Mouse (Mus musculus) liver, adult 2 months (tissue): ENCODE results near the gene Col6a5. TPM values are rescaled to one million over a fixed set of nuclear protein-coding genes. Genes with fewer than 3 reads are reported as not detected.

Experiments
- DNase-seq: peaks from one replicate; pipeline ENCODE4 v3.0.0-alpha.2; 2011; ENCODE audit warnings: low read depth, low spot score; ENCODE audit errors: extremely low read depth
- H3K27ac ChIP-seq: fragments of 200-500 bp; replicated peaks from 2 replicates; pipeline ENCODE4 v1.5.1; 2012; ENCODE audit warnings: low read depth, mild to moderate bottlenecking, control low read depth, inconsistent platforms, low read length; ENCODE audit not compliant: insufficient read depth
- H3K27me3 ChIP-seq: fragments of 200-500 bp; 2 replicates; pipeline ENCODE4 v1.6.1; 2012; ENCODE audit warnings: mild to moderate bottlenecking, moderate library complexity, low read length, inconsistent platforms; ENCODE audit not compliant: control insufficient read depth, insufficient read depth
- H3K36me3 ChIP-seq: fragments of 200-500 bp; 2 replicates; pipeline ENCODE4 v1.6.1; 2012; ENCODE audit warnings: low read length, inconsistent platforms; ENCODE audit not compliant: control insufficient read depth, insufficient read depth
- H3K4me1 ChIP-seq: fragments of 200-500 bp; 2 replicates; pipeline ENCODE4 v1.6.1; 2011; ENCODE audit warnings: low read length; ENCODE audit not compliant: control insufficient read depth, insufficient read depth
- H3K4me3 ChIP-seq: fragments of 200-500 bp; 2 replicates; pipeline ENCODE4 v1.5.1; 2011; ENCODE audit warnings: low read depth, mild to moderate bottlenecking, control low read depth, low read length, moderate library complexity; ENCODE audit not compliant: insufficient read depth
- H3K79me2 ChIP-seq: fragments of 200-500 bp; 2 replicates; pipeline ENCODE4 v1.6.1; 2012; ENCODE audit warnings: inconsistent platforms, mild to moderate bottlenecking, low read length, moderate library complexity; ENCODE audit not compliant: control insufficient read depth, insufficient read depth
- H3K9ac ChIP-seq: fragments of 200-500 bp; 2 replicates; pipeline ENCODE4 v1.6.1; 2012; ENCODE audit warnings: low read depth, mild to moderate bottlenecking, control low read depth, inconsistent platforms, low read length
- CTCF ChIP-seq: fragments of 200-500 bp; IDR thresholded peaks from 2 replicates; pipeline ENCODE4 v1.5.1; 2011; ENCODE audit warnings: low read depth, low read length, control low read depth
- POLR2A ChIP-seq: fragments of 200-500 bp; IDR thresholded peaks from 2 replicates; pipeline ENCODE4 v1.6.1; 2011; ENCODE audit warnings: low read length, control low read depth; ENCODE audit not compliant: insufficient read depth; ENCODE audit errors: extremely low read depth
- WGBS: fragments of 180-500 bp; shearing (Covaris S2); methylation state at CpG from one replicate; pipeline ENCODE4 v1.1.7; 2018; 5-methylcytosine and 5-hydroxymethylcytosine counted together
- polyA plus RNA-seq: library from polyadenylated mRNA; depleted of rRNA; stranded (reverse); fragments of >200 nt; gene quantifications from 2 replicates; pipeline ENCODE4 v1.2.3, GENCODE M21; 2012
- total RNA-seq: library from RNA; depleted of rRNA; stranded (reverse); fragments of >200 nt; gene quantifications from 2 replicates; pipeline ENCODE4 v1.2.3, GENCODE M21; 2014

The Col6a5 gene
- total and polyA plus RNA-seq, 2 experiments = 0.12 to 0.18 TPM

DNA sequence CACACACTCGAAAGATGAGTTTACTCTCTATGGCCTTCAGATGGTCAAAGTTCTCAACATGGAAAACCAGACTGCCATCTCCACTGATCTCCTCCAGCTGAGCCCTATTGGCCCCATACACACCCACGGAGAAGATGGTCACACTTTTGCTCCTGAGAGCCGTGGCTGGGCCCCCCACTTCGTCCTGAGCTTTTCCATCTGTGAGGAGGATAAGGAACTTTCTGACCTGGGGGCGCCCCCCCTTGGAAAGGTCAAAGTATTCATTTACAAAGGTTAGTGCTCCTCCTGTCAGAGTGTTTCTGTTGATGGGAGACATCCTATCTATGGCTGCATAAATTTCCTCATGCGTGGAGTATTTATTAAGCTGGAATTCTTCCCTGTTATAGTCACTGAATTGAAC is 26.6 kb downstream of the Col6a5 start:
- Histone ChIP-seq H3K27me3 (no peaks in the 10 kb centered on the region), H3K9ac (no peak overlapping the region), H3K36me3 (no peaks in the 10 kb centered on the region), H3K4me3 (no peak overlapping the region), H3K4me1 (no peaks in the 10 kb centered on the region), H3K79me2 (no peaks in the 10 kb centered on the region), H3K27ac (no peak overlapping the region)
- TF ChIP-seq POLR2A = no peak
- TF ChIP-seq CTCF = no peak
- no peak for DNase-seq
- WGBS = 71% methylated on average over 6 of the region's 6 CpGs

DNA sequence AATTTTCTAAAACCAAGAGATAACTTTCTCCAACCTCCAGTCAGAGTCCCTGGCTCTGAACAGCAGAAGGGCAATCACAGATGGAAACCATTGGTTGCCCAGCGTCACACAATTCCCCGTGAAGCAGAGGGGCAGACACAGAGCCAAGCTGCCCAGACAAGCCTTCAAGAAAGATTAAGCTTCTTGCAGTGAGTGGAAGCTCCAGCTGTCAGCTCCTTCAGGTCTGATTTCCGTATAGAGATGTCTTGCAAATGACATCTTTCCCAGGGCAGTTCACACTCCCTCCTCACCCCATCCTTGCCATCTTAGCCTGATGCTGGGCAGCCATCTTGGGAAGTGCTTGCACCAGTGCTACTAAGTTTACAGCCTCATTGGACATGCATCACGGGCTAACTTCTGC is 31.2 kb downstream of the Col6a5 start:
- TF ChIP-seq POLR2A = no peak
- TF ChIP-seq CTCF = no peak
- H3K27ac ChIP-seq = no peak overlapping the region
- no peak for DNase-seq
- 79% methylated on average over 4 of the region's 4 CpGs for WGBS
- no peak overlapping the region for H3K9ac ChIP-seq
- H3K27me3 ChIP-seq = no peaks in the 10 kb centered on the region
- H3K4me3 ChIP-seq = no peak overlapping the region
- no peaks in the 10 kb centered on the region for H3K79me2 ChIP-seq
- no peaks in the 10 kb centered on the region for H3K36me3 ChIP-seq
- no peaks in the 10 kb centered on the region for H3K4me1 ChIP-seq

DNA sequence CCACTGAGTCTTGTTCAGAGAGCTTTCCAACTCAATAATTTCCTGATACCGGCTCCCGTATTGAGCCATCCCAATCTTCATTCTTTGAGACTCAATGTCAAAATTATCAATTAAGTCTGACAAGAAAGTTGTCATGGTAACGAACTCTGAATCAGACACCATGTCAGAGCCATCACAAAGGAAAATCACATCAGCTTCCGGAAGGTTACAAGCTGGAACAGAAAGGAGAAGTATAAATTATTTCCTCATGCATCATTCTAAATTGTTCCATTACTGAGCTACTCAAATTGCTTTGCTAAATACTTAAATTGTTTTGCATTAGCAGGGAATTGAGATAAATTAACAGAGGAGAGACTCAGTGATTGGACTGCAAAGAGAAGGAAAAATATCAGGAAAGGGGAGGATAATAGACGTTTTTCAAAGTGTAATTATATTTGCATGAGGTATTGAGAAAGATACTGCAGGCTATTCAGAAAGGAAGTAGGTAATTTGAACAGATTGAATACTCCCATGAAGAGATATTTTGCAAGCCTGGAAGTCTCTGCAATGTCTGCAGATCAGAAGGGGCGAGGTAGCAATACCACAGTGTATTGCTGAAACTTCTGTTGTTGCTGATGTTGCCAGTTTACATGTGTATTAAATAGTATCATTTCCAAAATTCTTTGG is 31.9 kb downstream of the Col6a5 start:
- Histone ChIP-seq H3K79me2 (no peaks in the 10 kb centered on the region), H3K9ac (no peak overlapping the region), H3K27ac (no peak overlapping the region), H3K4me3 (no peak overlapping the region), H3K4me1 (no peaks in the 10 kb centered on the region), H3K36me3 (no peaks in the 10 kb centered on the region), H3K27me3 (no peaks in the 10 kb centered on the region)
- TF ChIP-seq POLR2A (no peak), CTCF (no peak)
- WGBS = 74% methylated on average over 6 of the region's 6 CpGs
- no peak for DNase-seq

DNA sequence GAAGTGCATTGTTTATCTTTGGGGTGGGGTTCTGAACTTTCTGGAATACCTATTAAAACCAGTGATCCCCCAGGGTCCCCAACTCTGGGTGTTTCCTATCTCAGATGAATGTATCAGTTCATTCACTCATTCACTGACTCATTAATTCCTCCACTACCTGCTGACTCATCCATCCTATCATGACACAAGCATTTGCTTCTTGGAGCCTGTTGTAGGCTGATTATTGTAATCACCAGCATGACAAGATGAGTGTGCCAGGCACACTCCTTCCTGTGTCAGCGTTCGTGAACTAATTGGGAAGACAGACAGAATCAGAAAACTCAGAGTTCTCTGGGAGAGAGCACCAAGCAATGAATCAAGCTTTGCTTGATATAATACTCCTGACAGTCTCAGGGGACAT is 36.8 kb downstream of the Col6a5 start:
- Histone ChIP-seq H3K9ac (no peak overlapping the region), H3K27ac (no peak overlapping the region), H3K4me3 (no peak overlapping the region), H3K27me3 (0 out of 2 replicates have a peak, but pooled peaks cover 3% of the 10 kb centered on the region), H3K79me2 (no peaks in the 10 kb centered on the region), H3K4me1 (no peaks in the 10 kb centered on the region), H3K36me3 (no peaks in the 10 kb centered on the region)
- TF ChIP-seq CTCF (no peak), POLR2A (no peak)
- no peak for DNase-seq
- 69% methylated on average over 2 of the region's 2 CpGs for WGBS

DNA sequence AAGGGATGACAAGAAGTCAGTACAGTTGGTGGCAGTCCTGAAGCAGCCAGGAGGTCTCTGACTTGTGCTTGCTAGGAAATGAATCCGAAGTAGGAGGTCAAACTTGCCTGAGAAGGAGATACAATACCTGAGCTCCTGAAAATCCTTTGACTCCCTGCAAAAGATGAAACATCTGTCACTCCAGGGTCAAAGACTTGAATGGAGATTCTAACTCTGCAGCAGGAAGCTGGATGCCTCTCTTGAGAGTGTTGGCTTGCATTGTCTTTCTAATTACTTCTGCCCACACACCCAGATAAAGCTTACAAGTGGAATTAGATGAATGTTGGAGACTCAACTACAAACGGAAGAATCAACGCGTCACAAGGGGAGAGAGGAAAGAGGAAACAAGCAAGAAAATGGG is 45.3 kb downstream of the Col6a5 start:
- H3K4me3 ChIP-seq = no peak overlapping the region
- H3K9ac ChIP-seq = no peak overlapping the region
- no peaks in the 10 kb centered on the region for H3K36me3 ChIP-seq
- no peak for DNase-seq
- no peaks in the 10 kb centered on the region for H3K4me1 ChIP-seq
- H3K27ac ChIP-seq = no peak overlapping the region
- 26% methylated on average over 4 of the region's 4 CpGs for WGBS
- TF ChIP-seq CTCF (no peak), POLR2A (no peak)
- no peaks in the 10 kb centered on the region for H3K79me2 ChIP-seq
- H3K27me3 ChIP-seq = 0 out of 2 replicates have a peak, but pooled peaks cover 3% of the 10 kb centered on the region

DNA sequence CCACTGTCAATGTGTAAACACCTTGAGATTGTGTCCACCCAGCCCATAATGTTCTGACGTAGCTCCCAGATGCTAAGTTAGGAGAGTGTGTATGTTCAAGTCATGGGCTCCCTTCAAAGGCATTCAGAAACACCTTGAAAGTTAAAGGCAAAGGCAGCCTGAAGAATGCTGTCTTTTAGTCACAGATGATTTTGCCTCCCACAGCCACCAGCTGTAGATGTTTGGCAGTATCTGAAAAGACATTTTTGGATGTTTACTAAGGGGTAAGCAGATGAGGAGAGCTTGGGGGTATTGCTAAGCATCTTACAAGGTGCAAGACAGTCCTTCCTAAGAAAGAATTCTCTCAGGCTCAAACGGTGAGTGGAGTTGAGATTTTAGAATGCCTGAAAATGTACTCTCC is 50.3 kb downstream of the Col6a5 start:
- no peaks in the 10 kb centered on the region for H3K36me3 ChIP-seq
- H3K9ac ChIP-seq = no peak overlapping the region
- H3K27ac ChIP-seq = no peak overlapping the region
- no peaks in the 10 kb centered on the region for H3K4me1 ChIP-seq
- WGBS = 81% methylated on average over 2 of the region's 2 CpGs
- no peaks in the 10 kb centered on the region for H3K27me3 ChIP-seq
- TF ChIP-seq CTCF (no peak), POLR2A (no peak)
- no peak overlapping the region for H3K4me3 ChIP-seq
- H3K79me2 ChIP-seq = no peaks in the 10 kb centered on the region
- DNase-seq = no peak
